Mouse (Mus musculus) olfactory bulb, adult 2 months (tissue): Measurements from ENCODE around the gene Samd4. TPM values are rescaled to one million over a fixed set of nuclear protein-coding genes. Genes with fewer than 3 reads are reported as not detected.

Source experiments
- H3K27ac ChIP-seq: fragments of 200-500 bp; 2 replicates; pipeline ENCODE4 v1.5.1; 2012; ENCODE audit warnings: low read depth, low read length; ENCODE audit not compliant: insufficient read depth
- H3K4me1 ChIP-seq: fragments of 200-500 bp; 2 replicates; pipeline ENCODE4 v1.6.1; 2012; ENCODE audit warnings: low read length; ENCODE audit not compliant: control insufficient read depth, insufficient read depth
- H3K4me3 ChIP-seq: fragments of 200-500 bp; 2 replicates; pipeline ENCODE4 v1.5.1; 2012; ENCODE audit warnings: mild to moderate bottlenecking, low read depth, low read length, moderate library complexity; ENCODE audit not compliant: insufficient read depth
- CTCF ChIP-seq: fragments of 200-500 bp; IDR thresholded peaks from 2 replicates; pipeline ENCODE4 v1.5.1; 2012; ENCODE audit warnings: low read depth, mild to moderate bottlenecking, low read length, moderate library complexity; ENCODE audit not compliant: insufficient read depth
- POLR2A ChIP-seq: fragments of 200-500 bp; IDR thresholded peaks from 2 replicates; pipeline ENCODE4 v1.6.1; 2012; ENCODE audit warnings: mild to moderate bottlenecking, low read depth, low read length, moderate library complexity; ENCODE audit not compliant: insufficient read depth
- WGBS: fragments of 180-500 bp; shearing (Covaris S2); methylation state at CpG from one replicate; pipeline ENCODE4 v1.1.7; 2018; 5-methylcytosine and 5-hydroxymethylcytosine counted together
- polyA plus RNA-seq: library from polyadenylated mRNA; stranded (reverse); fragments of >200 nt; gene quantifications from 2 replicates; pipeline ENCODE4 v1.2.4, GENCODE M21; 2012; ENCODE audit warnings: low replicate concordance; ENCODE audit not compliant: missing spikeins, insufficient read depth, insufficient read length

The Samd4 gene
- polyA plus RNA-seq, 1 experiment, result not detected

DNA sequence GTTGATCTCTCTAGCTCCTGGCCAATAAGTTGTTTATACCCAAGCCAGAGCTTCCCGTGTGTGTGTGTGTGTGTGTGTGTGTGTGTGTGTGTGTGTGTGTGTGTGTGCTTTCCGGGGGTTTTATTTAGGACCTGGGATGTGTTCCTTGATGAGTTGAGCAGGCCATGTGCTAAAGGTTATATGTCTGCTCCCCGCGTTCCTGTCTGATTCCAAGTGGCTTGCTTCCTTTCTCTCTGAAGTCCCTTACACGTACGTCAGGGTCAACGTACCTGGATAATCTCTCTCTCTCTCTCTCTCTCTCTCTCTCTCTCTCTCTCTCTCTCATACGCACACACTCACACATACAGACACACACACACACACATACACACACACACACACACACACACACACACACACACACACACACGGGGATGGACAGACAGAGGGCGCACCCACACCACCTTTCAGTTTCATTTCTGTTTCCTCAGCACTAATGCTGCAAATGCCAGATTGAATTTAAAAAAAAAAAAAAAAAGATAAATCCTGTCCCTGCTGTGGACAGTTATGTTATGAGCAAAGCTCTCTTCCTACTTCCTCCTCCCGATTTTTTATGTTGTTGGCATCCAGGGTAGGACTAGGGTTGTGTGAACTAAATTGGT is 117.6 kb downstream of the Samd4 start:
- 66% methylated on average over 11 of the region's 11 CpGs for WGBS

GRCm38 (mm10) chr14:47000786-47001761 is 118.4 kb downstream of the Samd4 start:
- peaks cover 10% of the 10 kb centered on the region for H3K4me1 ChIP-seq
- TF ChIP-seq CTCF (no peak), POLR2A (no peak)
- no peak overlapping the region for H3K27ac ChIP-seq
- 92% methylated on average over 24 of the region's 24 CpGs for WGBS
- no peak overlapping the region for H3K4me3 ChIP-seq

More for the DNA sequence above, 117.6 kb downstream of the Samd4 start:
- TF ChIP-seq POLR2A (no peak), CTCF (no peak)
- no peak overlapping the region for H3K4me3 ChIP-seq
- peaks cover 10% of the 10 kb centered on the region for H3K4me1 ChIP-seq
- peak overlapping the region; percentile 47; the same call in 1 of the 2 replicates for H3K27ac ChIP-seq

GRCm38 (mm10) chr14:47004161-47004560 is 121.5 kb downstream of the Samd4 start:
- 43% methylated on average over 3 of the region's 3 CpGs for WGBS
- TF ChIP-seq POLR2A, result no peak
- TF ChIP-seq CTCF, result no peak
- Histone ChIP-seq H3K4me1 (peaks cover 7% of the 10 kb centered on the region), H3K27ac (no peak overlapping the region), H3K4me3 (no peak overlapping the region)

GRCm38 (mm10) chr14:47011171-47012139 is 128.8 kb downstream of the Samd4 start:
- TF ChIP-seq CTCF, result no peak
- TF ChIP-seq POLR2A, result no peak
- WGBS, result 43% methylated on average over 18 of the region's 18 CpGs
- H3K27ac ChIP-seq, result no peak overlapping the region; the same call in 1 of the 2 replicates
- H3K4me3 ChIP-seq, result no peak overlapping the region
- peaks cover 14% of the 10 kb centered on the region for H3K4me1 ChIP-seq

DNA sequence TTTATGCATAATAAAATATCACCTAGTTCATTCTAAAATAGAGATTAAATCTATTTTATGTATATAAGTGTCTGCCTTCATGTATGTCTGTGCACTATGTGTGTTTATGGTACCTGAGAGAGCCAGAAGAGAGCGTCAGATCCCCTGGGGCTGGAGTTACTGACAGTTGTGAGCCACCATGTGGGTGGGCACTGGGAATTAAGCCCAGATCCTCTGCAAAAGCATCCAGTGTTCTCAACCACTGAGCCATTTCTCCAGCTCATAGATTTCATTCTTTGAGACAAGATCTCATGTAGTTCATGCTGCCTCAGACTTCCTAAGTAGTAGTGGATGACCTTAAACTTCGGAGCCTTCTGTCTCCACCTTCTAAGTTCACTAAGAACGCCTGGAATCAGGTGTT is 133.0 kb downstream of the Samd4 start:
- 74% methylated on average over 3 of the region's 3 CpGs for WGBS
- no peak overlapping the region for H3K4me3 ChIP-seq
- peaks cover 12% of the 10 kb centered on the region for H3K4me1 ChIP-seq
- TF ChIP-seq POLR2A (no peak), CTCF (no peak)
- H3K27ac ChIP-seq, result no peak overlapping the region

DNA sequence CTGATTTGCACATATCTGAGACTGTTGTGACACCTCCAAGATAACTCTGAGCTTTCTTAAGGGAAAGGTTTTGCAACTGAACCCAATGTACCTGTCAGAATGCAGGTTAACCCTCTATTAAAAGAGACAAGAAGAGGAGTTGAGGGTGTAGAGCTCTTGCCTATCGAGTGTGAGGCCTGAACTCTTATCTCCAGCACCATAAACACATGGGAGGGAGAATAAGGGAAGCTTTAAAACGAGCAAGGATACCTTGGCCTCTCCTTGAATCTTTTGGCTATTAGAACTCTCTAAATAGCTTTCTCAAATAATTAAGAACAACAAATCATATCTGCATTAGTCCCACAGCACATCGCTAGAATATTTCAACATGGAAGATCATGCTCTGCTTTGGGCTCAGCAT is 135.0 kb downstream of the Samd4 start:
- Histone ChIP-seq H3K4me1 (peaks cover 5% of the 10 kb centered on the region; the same call in 1 of the 2 replicates), H3K27ac (no peak overlapping the region), H3K4me3 (no peak overlapping the region)
- no peak for TF ChIP-seq CTCF
- TF ChIP-seq POLR2A, result no peak
- WGBS, result 93% methylated on average over 3 of the region's 3 CpGs

DNA sequence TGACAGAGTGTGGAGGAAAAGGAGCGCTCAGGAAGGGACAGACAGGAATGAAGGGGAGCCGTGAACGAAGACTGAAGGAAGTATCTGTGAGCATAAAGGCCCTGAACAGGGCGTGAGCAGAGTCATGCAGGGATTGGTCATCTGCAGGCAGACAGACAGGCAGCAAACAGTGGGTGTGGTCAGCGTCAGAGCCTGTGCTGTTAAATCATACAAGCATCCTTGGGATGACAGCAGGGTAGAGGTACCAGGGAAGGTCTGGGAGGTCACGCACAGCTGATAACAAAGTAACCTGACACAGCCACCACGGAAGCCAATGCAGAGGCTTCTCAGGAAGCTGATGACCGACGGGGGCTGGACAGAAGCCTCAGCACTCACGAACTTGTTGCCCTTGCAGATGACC is 138.2 kb downstream of the Samd4 start:
- no peak overlapping the region for H3K4me3 ChIP-seq
- TF ChIP-seq POLR2A (no peak), CTCF (no peak)
- WGBS, result 78% methylated on average over 10 of the region's 10 CpGs
- no peak overlapping the region for H3K27ac ChIP-seq
- peaks cover 7% of the 10 kb centered on the region; the same call in 1 of the 2 replicates for H3K4me1 ChIP-seq

GRCm38 (mm10) chr14:47023529-47023928 is 140.9 kb downstream of the Samd4 start:
- Histone ChIP-seq H3K27ac (no peak overlapping the region), H3K4me3 (no peak overlapping the region), H3K4me1 (peaks cover 7% of the 10 kb centered on the region; the same call in 1 of the 2 replicates)
- 89% methylated on average over 9 of the region's 9 CpGs for WGBS
- TF ChIP-seq POLR2A (no peak), CTCF (no peak)
